Mouse (Mus musculus): ENCODE measurements around the gene Tars2.
"Not testable (repeated sequence)": the region's sequence is repeated elsewhere in the genome, so short reads cannot be mapped to it uniquely, and the experiment has no call there.

Tars2 gene

DNA sequence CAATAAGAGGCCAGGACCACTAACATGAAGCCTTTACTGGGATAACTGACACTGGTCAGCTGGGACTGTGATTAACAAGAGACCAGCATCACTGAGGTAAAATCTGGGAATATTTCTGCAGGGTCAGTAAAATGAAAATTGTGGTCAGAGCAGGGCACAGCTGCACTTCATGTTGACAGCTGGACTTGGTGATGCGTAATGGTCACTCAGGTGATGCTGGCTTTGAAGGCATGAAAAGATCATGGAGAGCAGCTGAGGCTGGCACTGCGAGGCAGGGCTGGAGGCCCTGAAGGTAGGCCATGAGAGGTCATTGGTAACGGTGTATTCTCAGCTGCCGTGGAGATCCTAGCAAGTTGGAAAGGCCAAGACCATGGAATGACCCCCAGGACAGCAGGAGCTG lies 61.7 kb downstream of the Tars2 start:
- no peak for DNase-seq (ENCODE audit: extremely low spot score, low read depth, low spot score)

DNA sequence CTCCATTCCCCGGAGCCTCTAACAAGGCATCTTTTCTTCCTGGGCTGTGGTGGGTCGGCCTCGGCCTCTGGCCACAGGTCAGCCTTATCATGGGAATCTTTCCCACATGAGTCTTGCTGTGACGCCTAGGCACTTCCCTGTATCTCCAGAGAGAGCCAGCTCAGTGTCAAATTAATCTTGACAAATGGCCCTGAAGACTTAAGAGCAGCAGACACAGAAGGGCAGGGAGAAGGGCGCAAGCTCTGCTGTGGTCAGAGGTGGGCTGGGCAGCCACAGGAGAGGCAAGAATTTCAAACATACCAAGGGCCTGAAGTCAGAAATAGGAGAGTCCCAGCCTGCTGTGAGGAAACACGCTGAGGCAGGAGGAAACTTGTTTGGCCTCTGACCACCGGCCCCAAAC lies 63.6 kb downstream of the Tars2 start:
- no peak for DNase-seq (ENCODE audit: extremely low spot score, low read depth, low spot score)

DNA sequence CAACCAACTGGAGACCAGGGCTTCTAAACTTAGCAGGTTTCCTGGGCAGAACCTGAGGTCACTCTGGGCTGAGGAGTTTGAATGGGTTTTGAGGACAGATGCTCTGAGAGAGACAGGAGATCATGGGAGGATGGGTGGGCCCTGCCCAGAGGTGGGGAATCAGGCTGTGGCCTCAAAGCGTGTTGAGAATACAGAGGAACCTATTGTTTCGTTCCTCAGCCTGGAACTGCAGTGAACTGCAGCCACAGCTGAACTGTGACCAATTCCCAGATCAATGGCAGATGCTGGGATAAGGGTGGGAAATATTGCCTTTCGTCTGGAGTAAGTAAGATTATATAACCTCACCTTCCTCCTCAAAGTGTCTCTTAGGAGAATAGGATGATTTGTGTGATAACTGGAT lies 64.2 kb downstream of the Tars2 start:
- no peak for DNase-seq (ENCODE audit: extremely low spot score, low read depth, low spot score)

DNA sequence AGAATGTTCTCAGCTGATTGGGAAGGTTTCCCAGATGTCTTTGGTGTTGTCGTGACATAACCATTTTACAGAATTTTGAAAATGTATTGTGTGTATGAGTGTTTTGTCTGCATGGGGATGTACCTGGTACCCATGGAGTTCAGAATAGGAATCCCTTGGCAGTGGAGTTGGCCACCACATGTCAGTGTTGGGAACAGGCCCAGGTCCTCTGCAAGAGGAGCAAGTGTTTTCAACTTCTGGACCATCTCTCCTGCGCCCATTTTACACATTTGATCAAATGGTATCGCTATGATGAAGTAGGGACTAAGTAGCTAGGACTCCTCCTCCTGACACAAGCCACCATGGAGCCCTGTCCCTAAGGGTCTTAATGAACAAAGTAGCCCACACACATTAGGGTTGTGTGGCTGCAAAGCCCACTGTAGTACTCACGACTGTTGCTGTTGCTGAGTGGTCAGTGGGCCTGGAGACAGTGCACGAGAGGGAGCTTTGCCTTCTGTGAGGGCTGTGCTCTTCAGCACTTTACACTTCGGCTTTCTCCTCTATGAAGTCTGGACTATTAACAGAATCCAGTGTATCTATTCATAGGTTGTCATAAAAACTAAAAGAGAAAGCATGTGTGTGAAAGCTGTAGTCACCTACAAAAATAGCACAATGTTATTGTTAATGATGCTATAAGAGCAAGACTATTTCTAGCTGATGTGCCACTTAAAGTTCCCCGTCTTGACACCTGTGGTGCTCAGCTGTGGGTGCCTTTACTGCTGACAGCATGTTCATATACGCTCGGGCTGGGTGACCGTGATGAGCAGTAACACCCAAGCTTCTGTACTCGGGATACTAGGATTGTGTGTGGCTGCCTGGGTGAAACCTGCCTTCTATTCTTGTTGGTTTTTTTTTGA lies 65.0 kb downstream of the Tars2 start:
- DNase-seq (ENCODE audit: extremely low spot score, low read depth, low spot score) = no peak

DNA sequence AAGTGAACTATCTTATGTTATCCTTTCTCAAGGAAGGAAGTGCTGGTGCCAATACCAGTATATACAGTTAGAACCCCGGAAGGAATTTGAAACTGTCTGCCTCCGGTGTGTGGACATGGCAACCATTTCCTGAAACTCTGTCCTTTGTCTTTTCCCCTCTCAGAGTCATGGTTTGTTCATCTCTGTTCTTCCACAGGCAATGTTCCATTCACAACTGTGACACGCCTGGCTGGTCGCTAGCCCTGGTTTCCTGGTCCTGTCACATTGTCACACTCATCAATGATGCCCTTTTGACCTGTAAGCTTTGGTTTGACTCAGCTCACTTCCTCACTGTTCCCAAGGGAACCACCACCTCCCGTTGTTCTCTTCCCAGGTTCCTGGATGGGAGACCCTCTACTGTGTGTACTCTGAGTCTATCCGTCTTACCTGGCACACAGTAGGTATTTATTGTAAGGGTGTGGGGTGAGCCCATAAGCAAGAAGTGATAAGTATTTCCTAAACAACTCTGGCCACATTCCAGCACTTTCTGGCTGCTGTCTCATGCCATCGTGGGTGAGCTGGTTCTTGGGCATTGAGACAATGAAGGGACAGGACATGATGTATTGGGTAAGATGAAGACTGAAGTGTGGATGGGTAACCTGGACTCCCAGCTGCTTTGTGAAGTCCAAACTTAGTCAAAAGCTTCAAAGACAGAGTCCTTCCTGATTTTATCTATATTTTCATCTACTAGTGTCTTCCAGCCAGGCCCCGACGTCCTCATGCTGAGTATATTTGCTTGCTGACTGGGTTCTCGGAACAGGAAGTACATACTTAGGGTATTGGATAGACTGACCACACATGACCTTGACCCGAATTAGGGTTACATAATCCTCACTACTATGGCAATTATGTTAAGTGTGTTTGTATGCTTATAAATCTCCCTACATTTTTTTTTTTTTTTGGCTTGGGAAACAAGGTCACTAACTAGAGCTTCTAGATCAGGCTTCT lies 65.9 kb downstream of the Tars2 start:
- DNase-seq (ENCODE audit: extremely low spot score, low read depth, low spot score) = no peak

DNA sequence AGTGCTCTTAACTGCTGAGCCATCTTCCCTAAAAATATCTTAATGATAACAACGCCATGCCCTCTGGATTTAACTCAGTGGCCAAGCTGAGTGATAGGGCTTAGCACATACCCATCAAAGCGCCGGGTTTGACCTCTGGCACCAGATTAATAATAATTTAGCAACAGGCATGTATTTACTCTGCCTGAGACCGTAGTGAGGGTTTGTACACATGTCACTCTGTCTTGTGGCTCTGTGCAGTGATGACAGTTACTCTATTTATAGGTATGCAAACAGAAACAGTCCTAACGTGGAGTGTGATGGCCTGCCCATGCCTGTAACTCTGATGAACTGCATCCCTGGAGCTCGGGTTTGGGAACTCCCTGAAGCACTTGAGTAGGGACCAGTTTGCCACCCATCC lies 67.3 kb downstream of the Tars2 start:
- no peak for DNase-seq (ENCODE audit: extremely low spot score, low read depth, low spot score)

DNA sequence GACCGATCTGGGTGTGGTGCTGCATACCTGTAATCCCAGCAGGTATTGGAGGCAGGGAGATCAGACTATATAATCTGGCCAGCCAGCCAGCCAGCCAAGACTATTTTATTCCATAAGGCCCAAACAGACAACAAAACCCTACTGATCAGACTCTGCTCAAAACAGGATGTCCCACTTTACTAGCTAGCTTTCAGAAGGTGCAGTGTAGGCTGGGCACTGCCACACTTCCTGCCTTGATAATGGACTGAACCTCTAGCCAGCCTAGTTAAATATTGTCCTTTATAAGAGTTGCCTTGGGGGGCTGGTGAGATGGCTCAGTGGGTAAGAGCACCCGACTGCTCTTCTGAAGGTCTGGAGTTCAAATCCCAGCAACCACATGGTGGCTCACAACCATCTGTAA lies 69.5 kb downstream of the Tars2 start:
- not testable (repeated sequence) for DNase-seq (ENCODE audit: extremely low spot score, low read depth, low spot score)
